Mouse (Mus musculus): ENCODE results near the gene Stab2. TPM values are rescaled to one million over a fixed set of nuclear protein-coding genes. Genes with fewer than 3 reads are reported as not detected.

Gene Stab2
- polyA plus RNA-seq, 1 experiment from 2014 or later = 0.14 TPM

DNA sequence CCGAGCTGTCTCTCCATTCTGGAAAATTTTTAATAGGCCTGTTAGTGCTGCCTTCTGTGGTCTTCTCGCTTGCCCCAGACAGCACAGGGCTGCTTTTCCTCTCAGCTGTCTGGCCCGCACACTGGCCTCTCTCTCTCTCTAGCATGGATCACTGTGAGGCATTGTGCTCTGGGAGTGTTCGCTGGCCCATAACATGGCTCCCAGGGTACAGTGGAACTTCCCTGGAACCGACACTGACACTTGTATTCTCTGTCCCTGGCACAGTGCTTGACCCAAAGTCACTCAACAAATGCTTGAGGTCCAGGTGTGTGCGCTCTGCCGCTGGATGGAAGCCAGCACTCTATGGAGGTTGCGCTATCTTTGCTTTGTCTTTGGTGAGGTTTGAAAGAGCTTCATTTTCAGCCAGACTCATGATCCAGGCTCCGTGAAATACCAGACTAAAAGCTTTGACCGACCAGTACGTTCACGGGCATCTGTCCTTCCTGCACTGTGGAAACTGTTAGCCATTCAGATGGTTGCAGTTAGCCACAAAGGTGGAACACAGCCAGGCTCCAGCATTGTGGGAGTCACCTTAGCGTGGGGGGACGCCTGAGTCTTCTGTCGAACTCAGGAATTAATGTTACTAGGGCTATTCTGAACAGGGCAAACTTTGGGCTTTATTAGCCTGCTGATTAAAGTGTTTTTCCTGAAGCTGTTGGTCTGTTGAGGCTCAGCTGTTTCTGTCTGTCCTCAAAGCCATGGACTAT is 199.6 kb downstream of the Stab2 start:
- no peaks in the 10 kb centered on the region for H3K4me1 ChIP-seq
- H3K27ac ChIP-seq (replicated peaks) = no peak overlapping the region
- 83% methylated on average over 15 of the region's 15 CpGs for WGBS

DNA sequence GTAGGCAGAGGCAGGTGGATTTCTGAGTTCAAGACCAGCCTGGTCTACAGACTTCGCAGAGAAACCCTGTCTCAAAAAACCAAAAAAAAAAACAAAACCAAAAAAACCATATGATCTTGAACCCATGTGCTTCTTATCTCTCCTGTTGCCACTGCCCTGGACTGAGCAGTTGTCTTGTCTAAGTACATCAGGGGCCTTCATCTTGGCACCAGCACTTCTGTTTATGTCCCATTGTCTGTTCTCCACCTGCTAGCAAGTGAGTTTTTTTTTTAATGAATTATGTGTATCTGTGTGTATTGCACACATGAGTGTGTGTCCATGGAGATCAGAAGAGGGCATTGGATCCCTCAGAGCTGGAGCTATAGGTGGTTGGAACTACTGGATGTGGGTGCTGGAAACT is 200.5 kb downstream of the Stab2 start:
- no peaks in the 10 kb centered on the region for H3K9me3 ChIP-seq (replicated peaks)
- 86% methylated on average over 1 of the region's 1 CpGs for WGBS
- H3K27ac ChIP-seq (replicated peaks) = no peak overlapping the region
- no peak overlapping the region for H3K4me3 ChIP-seq
- no peaks in the 10 kb centered on the region for H3K27me3 ChIP-seq (ENCODE audit: low read depth, poor library complexity, severe bottlenecking)
- no peaks in the 10 kb centered on the region for H3K4me1 ChIP-seq
- no peaks in the 10 kb centered on the region for H3K36me3 ChIP-seq
- DNase-seq (ENCODE audit: low spot score) = no peak

More for the DNA sequence above, 199.6 kb downstream of the Stab2 start:
- Histone ChIP-seq H3K36me3 (no peaks in the 10 kb centered on the region), H3K27me3 (ENCODE audit: low read depth, poor library complexity, severe bottlenecking) (no peaks in the 10 kb centered on the region), H3K4me3 (no peak overlapping the region), H3K9me3 (replicated peaks) (no peaks in the 10 kb centered on the region)
- no peak for DNase-seq (ENCODE audit: low spot score)

DNA sequence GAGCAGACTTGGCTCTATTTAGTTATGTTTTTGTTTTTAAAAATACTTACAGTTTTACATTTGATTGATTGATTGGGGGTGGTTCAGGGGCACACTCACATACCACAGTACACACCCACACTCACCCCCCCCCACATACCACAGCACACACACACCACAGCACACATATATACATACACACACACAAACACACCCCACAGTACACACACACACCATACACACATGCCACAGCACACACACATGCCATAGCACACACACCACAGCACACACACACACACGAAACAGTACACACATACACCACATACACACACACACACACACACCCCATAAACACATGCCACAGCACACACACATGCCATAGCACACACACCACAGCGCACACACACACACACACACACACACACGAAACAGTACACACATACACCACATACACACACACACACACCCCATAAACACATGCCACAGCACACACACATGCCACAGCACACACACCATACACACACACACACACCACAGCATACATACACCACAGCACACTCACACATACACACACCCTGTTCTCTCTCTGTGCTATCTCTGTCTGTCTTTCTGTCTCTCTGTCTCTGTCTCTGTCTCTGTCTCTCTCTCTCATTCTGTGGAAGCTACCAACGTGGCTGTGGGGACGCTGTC is 211.6 kb downstream of the Stab2 start:
- no peaks in the 10 kb centered on the region for H3K9me3 ChIP-seq (replicated peaks)
- 91% methylated on average over 5 of the region's 5 CpGs for WGBS

DNA sequence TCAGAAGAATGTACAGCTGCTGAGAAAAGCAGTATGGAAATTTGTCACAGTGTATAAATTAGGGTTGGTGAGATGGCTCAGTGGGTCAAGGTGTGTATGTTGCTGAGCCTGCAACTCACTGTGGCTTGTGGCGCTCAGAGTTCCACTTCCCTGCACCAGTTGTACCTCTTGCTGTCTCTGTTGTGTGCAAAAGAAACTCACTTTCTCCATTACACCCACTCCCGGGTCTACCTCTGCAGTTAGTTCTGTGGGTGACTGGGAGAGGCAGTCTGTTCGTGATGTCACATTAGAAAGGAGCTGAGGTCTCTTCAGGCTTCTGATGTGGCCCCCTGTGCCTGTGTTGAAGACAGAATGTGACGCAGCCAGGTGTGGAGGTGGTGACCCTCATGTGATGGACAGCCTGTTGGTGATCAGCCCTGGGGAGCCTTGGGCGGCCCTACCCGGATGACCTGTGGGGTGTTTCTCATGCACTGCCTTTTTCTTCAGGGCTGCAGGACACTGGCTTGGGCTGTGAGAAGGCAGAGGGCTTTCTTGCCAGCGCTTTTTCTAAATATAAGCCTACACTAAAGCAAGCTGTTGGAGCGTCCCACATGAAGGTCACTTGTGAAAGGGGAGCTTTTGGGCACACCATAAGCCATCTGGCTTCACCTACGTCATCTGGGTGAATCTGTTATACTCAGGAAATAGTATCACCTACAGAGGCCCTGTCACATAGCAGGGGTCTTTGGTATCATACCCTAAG is 212.9 kb downstream of the Stab2 start:
- no peak for DNase-seq (ENCODE audit: low spot score)
- no peak overlapping the region for H3K27ac ChIP-seq (replicated peaks)
- no peak overlapping the region for H3K4me3 ChIP-seq
- peaks cover 5% of the 10 kb centered on the region; the same call in 1 of the 2 replicates for H3K4me1 ChIP-seq
- H3K9me3 ChIP-seq (replicated peaks) = no peaks in the 10 kb centered on the region
- no peaks in the 10 kb centered on the region for H3K27me3 ChIP-seq (ENCODE audit: low read depth, poor library complexity, severe bottlenecking)
- H3K36me3 ChIP-seq = no peaks in the 10 kb centered on the region
- WGBS = 91% methylated on average over 9 of the region's 9 CpGs

More for the DNA sequence above, 211.6 kb downstream of the Stab2 start:
- no peaks in the 10 kb centered on the region for H3K27me3 ChIP-seq (ENCODE audit: low read depth, poor library complexity, severe bottlenecking)
- no peak for DNase-seq (ENCODE audit: low spot score)
- no peak overlapping the region for H3K4me3 ChIP-seq
- H3K27ac ChIP-seq (replicated peaks) = no peak overlapping the region
- peaks cover 5% of the 10 kb centered on the region; the same call in 1 of the 2 replicates for H3K4me1 ChIP-seq
- no peaks in the 10 kb centered on the region for H3K36me3 ChIP-seq

DNA sequence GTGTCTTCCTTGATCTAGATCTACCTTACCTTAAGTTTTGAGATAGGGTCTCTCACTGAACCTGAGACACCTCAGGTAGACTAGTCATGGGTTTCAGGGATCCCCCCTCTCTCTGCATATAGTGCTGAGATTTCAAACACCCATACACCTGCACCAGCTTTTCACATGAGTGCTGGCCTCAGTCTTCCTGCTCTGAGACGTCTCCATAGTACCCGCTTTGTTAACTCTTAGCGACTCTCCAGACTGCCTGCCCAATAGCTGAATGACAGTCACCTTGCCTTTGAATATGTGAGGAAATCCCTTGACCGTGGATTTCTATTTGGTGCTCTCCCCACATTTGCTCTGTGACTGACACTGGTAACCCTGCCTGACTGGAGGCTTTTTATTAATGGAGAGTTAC is 213.6 kb downstream of the Stab2 start:
- no peak for DNase-seq (ENCODE audit: low spot score)
- no peak overlapping the region for H3K27ac ChIP-seq (replicated peaks)

DNA sequence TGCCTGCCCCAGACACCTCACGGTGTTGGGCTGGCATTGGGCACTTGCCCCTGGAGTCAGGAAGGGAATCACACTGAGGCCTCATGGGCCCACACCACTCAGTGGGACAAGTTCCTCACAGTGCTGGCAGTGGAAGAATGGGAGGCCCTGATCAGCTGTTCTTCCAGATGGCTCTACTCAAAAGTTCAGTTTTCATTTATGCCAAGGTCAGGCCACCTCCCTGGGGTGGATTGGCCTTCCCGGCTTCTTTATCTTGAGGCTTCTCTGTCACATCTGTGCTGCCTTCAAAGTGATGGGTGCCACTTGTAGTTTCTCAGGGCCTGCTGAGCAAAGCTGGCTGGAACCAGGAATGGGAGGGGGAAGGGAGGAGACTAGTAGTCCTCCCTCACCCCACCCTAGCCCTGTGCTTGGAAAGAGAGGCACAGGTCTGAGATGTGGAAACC is 214.3 kb downstream of the Stab2 start:
- H3K9me3 ChIP-seq (replicated peaks) = no peaks in the 10 kb centered on the region
- peaks cover 5% of the 10 kb centered on the region; the same call in 1 of the 2 replicates for H3K4me1 ChIP-seq
- no peaks in the 10 kb centered on the region for H3K36me3 ChIP-seq
- DNase-seq (ENCODE audit: low spot score) = no peak
- WGBS = 78% methylated on average over 2 of the region's 2 CpGs
- no peaks in the 10 kb centered on the region for H3K27me3 ChIP-seq (ENCODE audit: low read depth, poor library complexity, severe bottlenecking)
- H3K4me3 ChIP-seq = no peak overlapping the region
- H3K27ac ChIP-seq (replicated peaks) = no peak overlapping the region

More for the DNA sequence above, 213.6 kb downstream of the Stab2 start:
- 86% methylated on average over 4 of the region's 4 CpGs for WGBS
- peaks cover 5% of the 10 kb centered on the region; the same call in 1 of the 2 replicates for H3K4me1 ChIP-seq
- no peaks in the 10 kb centered on the region for H3K27me3 ChIP-seq (ENCODE audit: low read depth, poor library complexity, severe bottlenecking)
- no peak overlapping the region for H3K4me3 ChIP-seq
- no peaks in the 10 kb centered on the region for H3K9me3 ChIP-seq (replicated peaks)
- H3K36me3 ChIP-seq = no peaks in the 10 kb centered on the region

DNA sequence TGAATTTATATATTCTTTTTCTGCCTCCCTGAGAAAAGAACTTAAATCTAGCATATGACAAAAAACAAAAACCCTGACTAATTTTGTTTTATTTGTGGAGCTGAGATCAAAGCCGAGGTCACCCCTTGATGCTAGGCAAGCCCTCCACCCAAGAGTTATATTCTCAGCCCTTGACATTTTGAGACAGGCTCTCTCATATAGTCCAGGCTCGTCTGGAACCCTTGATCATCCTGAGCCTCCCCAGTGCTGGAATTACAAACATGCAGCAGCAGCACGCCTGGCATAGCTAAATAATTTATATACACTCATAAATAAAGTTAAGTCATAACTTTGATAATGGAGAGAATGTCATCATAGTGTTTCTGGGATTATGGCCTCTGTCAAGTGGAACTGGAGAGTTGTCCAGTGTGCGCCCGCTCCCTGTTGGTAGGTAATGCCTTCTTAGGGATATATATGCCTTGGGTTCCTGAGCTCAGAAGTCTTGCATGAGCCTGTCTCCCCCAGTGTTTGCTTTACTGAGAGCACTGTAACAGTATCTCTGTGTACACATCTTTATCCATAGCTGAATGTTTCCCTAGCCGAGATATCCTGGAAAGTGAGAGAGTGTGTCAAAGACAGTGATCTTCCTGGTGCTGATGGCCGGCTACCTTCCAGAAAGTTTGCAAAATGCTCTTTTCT is 216.2 kb downstream of the Stab2 start:
- no peak for DNase-seq (ENCODE audit: low spot score)
- Histone ChIP-seq H3K9me3 (replicated peaks) (no peaks in the 10 kb centered on the region), H3K4me1 (peaks cover 5% of the 10 kb centered on the region; the same call in 1 of the 2 replicates), H3K36me3 (no peaks in the 10 kb centered on the region), H3K27me3 (ENCODE audit: low read depth, poor library complexity, severe bottlenecking) (no peaks in the 10 kb centered on the region), H3K4me3 (no peak overlapping the region), H3K27ac (replicated peaks) (no peak overlapping the region)
- 83% methylated on average over 7 of the region's 7 CpGs for WGBS

Other genes with a start within 250 kb of the Stab2 start
- not detected in 2 replicates for gene Gm49358, start 244.1 kb downstream of the Stab2 start, polyA plus RNA-seq (2016; fragmentation: Nextera tagmentation; extraction: Ambion mirVana)
- gene Nt5dc3, start 229.0 kb downstream of the Stab2 start, polyA plus RNA-seq (2016; fragmentation: Nextera tagmentation; extraction: Ambion mirVana) = 0.67 and 0.72 TPM in 2 replicates
- gene 1700113H08Rik, start 50.0 kb upstream of the Stab2 start, polyA plus RNA-seq (2016; fragmentation: Nextera tagmentation; extraction: Ambion mirVana) = 0.20 and 0.36 TPM in 2 replicates